Mouse (Mus musculus) bone marrow, adult 2 months (tissue): ENCODE results near the gene Them7. TPM values are rescaled to one million over a fixed set of nuclear protein-coding genes. Genes with fewer than 3 reads are reported as not detected.

ENCODE experiments used
- H3K27ac ChIP-seq: fragments of 200-500 bp; 2 replicates; pipeline ENCODE4 v1.5.1; 2012; ENCODE audit warnings: low read depth, mild to moderate bottlenecking, control low read depth, inconsistent platforms, low read length; ENCODE audit not compliant: control insufficient read depth, poor library complexity, insufficient read depth
- H3K4me1 ChIP-seq: fragments of 200-500 bp; 2 replicates; pipeline ENCODE4 v1.6.1; 2011; ENCODE audit warnings: low read length; ENCODE audit not compliant: control insufficient read depth, insufficient read depth
- H3K4me3 ChIP-seq: fragments of 200-500 bp; replicated peaks from 2 replicates; pipeline ENCODE3; 2011; ENCODE audit warnings: mild to moderate bottlenecking, low read depth, low read length, control low read depth; ENCODE audit not compliant: control insufficient read depth
- CTCF ChIP-seq: fragments of 200-500 bp; IDR thresholded peaks from 2 replicates; pipeline ENCODE4 v1.5.1; 2011; ENCODE audit warnings: low read length, control low read depth; ENCODE audit not compliant: control insufficient read depth, insufficient read depth
- POLR2A ChIP-seq: fragments of 200-500 bp; IDR thresholded peaks from 2 replicates; pipeline ENCODE4 v1.6.1; 2011; ENCODE audit warnings: low read depth, mild to moderate bottlenecking, control low read depth, low read length, borderline replicate concordance; ENCODE audit not compliant: control insufficient read depth
- WGBS: fragments of 180-500 bp; shearing (Covaris S2); methylation state at CpG from one replicate; pipeline ENCODE4 v1.1.7; 2018; 5-methylcytosine and 5-hydroxymethylcytosine counted together
- polyA plus RNA-seq: library from polyadenylated mRNA; stranded (reverse); fragments of >200 nt; gene quantifications from 2 replicates; pipeline ENCODE4 v1.2.4, GENCODE M21; 2011; ENCODE audit warnings: low replicate concordance; ENCODE audit not compliant: missing spikeins, insufficient read depth, insufficient read length

The Them7 gene
- polyA plus RNA-seq, 1 experiment, result not detected

DNA sequence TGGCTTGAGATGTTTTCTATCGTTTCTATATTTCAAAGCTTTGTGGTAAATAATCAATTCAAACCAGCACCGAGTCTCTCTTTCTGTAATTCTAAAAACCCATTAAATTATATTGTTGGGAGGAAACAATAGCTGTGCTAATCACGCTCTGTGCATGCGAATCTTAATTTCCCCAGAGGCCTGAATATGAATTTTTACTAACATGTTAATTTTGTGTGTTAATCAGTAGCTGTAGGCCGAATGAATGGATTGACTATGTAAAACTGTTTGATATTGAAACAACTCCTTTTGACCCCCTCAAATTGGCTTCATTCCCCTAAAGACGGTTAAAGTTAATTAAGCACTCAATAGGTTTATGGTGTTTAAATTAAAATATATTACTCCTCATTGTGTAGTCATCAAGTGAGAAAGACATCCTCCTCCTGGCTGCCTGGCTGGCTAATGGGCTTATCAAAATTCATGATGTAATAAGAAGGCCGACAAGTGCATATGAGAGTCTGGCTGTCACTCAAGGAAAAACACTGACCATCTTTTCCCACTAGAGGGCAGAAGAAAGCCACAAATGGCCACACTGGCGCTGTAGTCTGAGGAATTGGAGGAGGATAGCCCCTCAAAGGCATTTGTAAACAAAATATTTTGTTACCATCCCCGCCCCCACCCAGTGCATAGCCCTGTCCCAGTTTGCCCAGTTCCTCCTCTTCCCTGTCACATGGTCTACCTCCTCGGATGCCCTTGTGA is 110.0 kb downstream of the Them7 start:
- WGBS, result 58% methylated on average over 10 of the region's 10 CpGs
- peak; percentile 49 for TF ChIP-seq CTCF
- no peak for TF ChIP-seq POLR2A
- Histone ChIP-seq H3K4me3 (no peak overlapping the region), H3K27ac (no peak overlapping the region), H3K4me1 (no peaks in the 10 kb centered on the region)

DNA sequence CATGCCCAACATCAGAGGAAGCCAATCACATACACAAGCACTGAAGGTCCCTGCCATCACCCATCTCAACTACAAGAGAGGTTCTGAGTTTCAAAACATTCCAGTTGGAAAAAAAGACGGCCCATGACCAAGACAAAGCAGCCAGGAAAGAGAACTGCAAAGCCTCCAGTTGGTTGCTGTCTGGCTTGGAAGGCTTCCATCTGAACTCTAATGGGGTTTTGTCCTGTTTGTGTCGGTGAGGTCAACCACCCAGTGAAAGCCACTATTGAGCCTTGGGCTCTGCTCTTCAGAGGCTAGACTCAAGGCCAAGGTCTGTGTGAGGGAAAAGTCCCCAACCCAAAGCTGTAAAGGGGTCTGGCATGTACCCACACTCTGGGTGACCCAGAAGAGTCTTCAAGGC is 111.5 kb downstream of the Them7 start:
- TF ChIP-seq POLR2A (no peak), CTCF (no peak)
- Histone ChIP-seq H3K4me3 (no peak overlapping the region), H3K27ac (no peak overlapping the region), H3K4me1 (no peaks in the 10 kb centered on the region)
- WGBS, result 61% methylated on average over 2 of the region's 2 CpGs

DNA sequence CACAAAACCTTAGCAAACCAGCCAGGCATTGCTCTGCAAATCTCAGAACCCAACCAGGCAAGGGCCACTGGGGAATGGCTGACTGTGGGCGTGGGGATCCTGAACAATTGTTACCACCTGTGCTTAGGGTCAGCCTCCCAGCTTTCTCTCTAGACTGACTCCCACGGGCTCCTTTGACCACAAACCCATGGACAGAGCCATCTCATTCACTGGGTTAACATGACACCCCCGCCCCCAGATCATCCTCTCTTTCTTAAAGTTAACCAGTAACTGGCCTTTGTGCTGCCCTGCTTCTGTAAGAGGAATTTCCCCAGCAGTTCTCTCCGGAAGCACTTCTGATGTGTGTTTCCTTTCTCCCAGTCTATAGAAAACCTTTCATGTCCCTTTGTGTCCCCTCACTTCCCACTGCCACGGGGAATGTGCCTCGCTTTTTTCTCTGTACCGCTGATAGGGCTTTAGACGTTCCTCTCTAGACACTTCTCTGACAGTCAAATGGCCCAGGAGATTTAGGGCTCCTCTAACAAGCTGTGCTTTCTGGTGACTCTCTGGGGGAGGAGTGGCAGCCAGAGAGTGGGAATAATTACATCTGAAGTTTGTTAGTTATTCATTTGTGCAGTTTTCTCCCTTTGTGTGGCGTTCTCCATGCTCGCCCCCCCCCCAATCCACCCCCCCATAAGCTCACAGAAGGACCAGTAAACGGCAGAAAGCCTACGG is 112.4 kb downstream of the Them7 start:
- no peak overlapping the region for H3K4me3 ChIP-seq
- no peak overlapping the region for H3K27ac ChIP-seq
- WGBS, result 29% methylated on average over 12 of the region's 12 CpGs
- TF ChIP-seq CTCF (no peak), POLR2A (no peak)
- H3K4me1 ChIP-seq, result no peaks in the 10 kb centered on the region

DNA sequence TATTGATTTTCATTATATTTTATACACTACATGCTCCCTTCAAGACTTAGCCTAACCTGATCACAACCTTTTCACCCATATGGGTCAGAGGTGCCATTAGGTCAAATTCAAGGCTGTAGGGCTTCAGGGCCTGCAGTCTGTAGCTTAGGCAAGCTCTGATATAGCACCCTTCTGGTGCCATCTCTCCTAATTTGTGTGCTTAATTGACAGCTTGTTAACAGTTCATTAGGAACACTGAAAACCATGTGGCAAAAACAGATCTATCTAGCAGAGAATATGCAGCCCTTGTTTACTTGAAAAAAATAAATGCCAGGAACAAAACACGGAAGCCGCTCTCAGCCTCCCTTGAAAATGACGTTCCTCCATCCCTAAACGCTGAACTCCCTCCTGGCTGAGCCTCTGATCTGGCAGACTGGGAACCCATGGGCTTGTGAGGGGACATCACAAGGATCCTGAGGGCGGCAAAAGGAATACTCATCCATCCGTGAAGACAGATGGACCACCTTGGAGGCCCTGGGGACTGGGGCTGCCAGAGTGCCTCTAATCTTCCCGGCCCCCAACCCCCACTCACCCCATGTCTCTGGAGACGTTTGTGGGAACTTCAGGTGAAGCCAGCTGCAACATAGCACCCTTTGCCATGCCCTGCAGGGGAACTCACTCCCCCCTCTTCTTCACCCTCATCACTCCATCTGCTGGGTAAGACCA is 113.2 kb downstream of the Them7 start:
- Histone ChIP-seq H3K4me3 (no peak overlapping the region), H3K27ac (no peak overlapping the region), H3K4me1 (no peaks in the 10 kb centered on the region)
- 72% methylated on average over 8 of the region's 8 CpGs for WGBS
- TF ChIP-seq CTCF (no peak), POLR2A (no peak)

GRCm38 (mm10) chr2:105339993-105340392 is 115.9 kb downstream of the Them7 start:
- Histone ChIP-seq H3K4me1 (no peaks in the 10 kb centered on the region), H3K27ac (no peak overlapping the region), H3K4me3 (no peak overlapping the region)
- 51% methylated on average over 3 of the region's 3 CpGs for WGBS
- TF ChIP-seq POLR2A (no peak), CTCF (no peak)

- H3K4me3 ChIP-seq, result no peak overlapping the region
- no peak overlapping the region for H3K27ac ChIP-seq
- no peak for TF ChIP-seq POLR2A
- no peak for TF ChIP-seq CTCF
- 79% methylated on average over 6 of the region's 6 CpGs for WGBS
- H3K4me1 ChIP-seq, result no peaks in the 10 kb centered on the region
Measured at GRCm38 (mm10) chr2:105348886-105349285, 124.8 kb downstream of the Them7 start.

DNA sequence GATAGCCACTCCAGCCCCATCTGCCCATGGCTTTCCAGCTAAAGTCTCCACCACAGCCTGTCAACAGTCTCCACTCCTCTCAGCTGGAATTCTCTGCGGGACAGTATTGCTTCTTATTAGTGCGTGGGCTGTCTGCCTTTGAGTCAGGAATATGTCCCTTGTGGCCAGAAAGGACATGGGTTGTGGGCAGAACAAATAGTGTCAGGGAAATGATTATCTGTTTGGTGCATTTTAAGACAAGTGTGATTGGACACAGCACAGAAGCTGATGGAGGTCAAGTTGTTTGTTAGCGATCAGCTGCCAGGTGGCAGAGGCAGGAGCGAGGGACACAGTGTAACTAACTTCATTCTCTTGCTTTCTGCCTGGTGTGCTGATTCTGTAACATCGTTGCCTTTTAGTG is 132.7 kb downstream of the Them7 start:
- H3K4me3 ChIP-seq, result no peak overlapping the region
- 80% methylated on average over 5 of the region's 5 CpGs for WGBS
- TF ChIP-seq POLR2A (no peak), CTCF (no peak)
- H3K4me1 ChIP-seq, result no peaks in the 10 kb centered on the region
- no peak overlapping the region for H3K27ac ChIP-seq

DNA sequence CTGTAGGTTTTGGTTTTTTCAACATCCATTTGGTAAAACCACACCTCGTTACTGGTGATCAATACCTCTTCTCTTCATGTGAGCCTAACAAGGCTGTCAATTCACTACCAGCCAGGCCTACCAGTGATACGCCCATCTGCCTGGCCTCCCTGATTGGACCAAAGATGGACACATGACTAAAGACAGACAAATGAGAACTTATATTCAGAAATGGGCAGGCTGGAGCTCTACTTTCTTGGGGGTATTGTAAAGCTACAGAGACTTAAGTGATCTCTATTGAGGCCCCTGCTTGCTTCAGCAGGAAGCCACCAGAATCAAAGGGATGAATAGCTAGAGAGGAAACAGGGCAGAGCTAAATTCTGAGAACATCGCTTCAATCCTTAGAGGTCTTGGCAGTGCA is 133.9 kb downstream of the Them7 start:
- 78% methylated on average over 3 of the region's 3 CpGs for WGBS
- Histone ChIP-seq H3K4me1 (no peaks in the 10 kb centered on the region), H3K27ac (no peak overlapping the region), H3K4me3 (no peak overlapping the region)
- no peak for TF ChIP-seq CTCF
- no peak for TF ChIP-seq POLR2A
